Mouse (Mus musculus) intestine, embryonic 15.5 days (tissue): ENCODE data around the gene Rdx. TPM values are rescaled to one million over a fixed set of nuclear protein-coding genes. Genes with fewer than 3 reads are reported as not detected.
"Not testable (repeated sequence)": the region's sequence is repeated elsewhere in the genome, so short reads cannot be mapped to it uniquely, and the experiment has no call there.

ENCODE experiments used
- ATAC-seq: fragments of 200-750 bp; cut with Nextera tagmentation; 2 replicates; pipeline ENCODE4 v1.8.0; 2017; ENCODE audit warnings: moderate TSS enrichment, moderate library complexity
- H3K27ac ChIP-seq: fragments of 300-500 bp; sonication (generic); 2 replicates; pipeline ENCODE4 v1.5.1; 2015; ENCODE audit warnings: mild to moderate bottlenecking, inconsistent platforms
- H3K27me3 ChIP-seq: fragments of 300-500 bp; sonication (generic); replicated peaks from 2 replicates; pipeline ENCODE4 v1.6.1; 2015; ENCODE audit warnings: inconsistent platforms
- H3K36me3 ChIP-seq: fragments of 300-500 bp; sonication (generic); 2 replicates; pipeline ENCODE4 v1.6.1; 2015; ENCODE audit warnings: inconsistent platforms
- H3K4me1 ChIP-seq: fragments of 300-500 bp; sonication (generic); replicated peaks from 2 replicates; pipeline ENCODE4 v1.6.1; 2015; ENCODE audit warnings: inconsistent platforms
- H3K4me2 ChIP-seq: fragments of 300-500 bp; sonication (generic); replicated peaks from 2 replicates; pipeline ENCODE4 v1.6.1; 2015; ENCODE audit warnings: mild to moderate bottlenecking, inconsistent platforms
- H3K4me3 ChIP-seq: fragments of 300-500 bp; sonication (generic); replicated peaks from 2 replicates; pipeline ENCODE4 v1.5.1; 2015; ENCODE audit warnings: inconsistent platforms
- H3K9ac ChIP-seq: fragments of 300-500 bp; sonication (generic); 2 replicates; pipeline ENCODE4 v1.6.1; 2015; ENCODE audit warnings: inconsistent platforms
- H3K9me3 ChIP-seq: fragments of 300-500 bp; sonication (generic); 2 replicates; pipeline ENCODE4 v1.6.1; 2016; ENCODE audit warnings: inconsistent platforms
- WGBS: fragments of 180-500 bp; shearing (Covaris S2); methylation state at CpG from one replicate; pipeline ENCODE4 v1.1.7; 2015; 5-methylcytosine and 5-hydroxymethylcytosine counted together
- polyA plus RNA-seq: library from polyadenylated mRNA; unstranded; fragments of >200 nt; fragmentation: Nextera tagmentation; extraction: Ambion mirVana; gene quantifications from 2 replicates; pipeline ENCODE4 v1.2.1, GENCODE M21; 2015

Gene Rdx
- polyA plus RNA-seq, 1 experiment from 2014 or later = 75.2 TPM

DNA sequence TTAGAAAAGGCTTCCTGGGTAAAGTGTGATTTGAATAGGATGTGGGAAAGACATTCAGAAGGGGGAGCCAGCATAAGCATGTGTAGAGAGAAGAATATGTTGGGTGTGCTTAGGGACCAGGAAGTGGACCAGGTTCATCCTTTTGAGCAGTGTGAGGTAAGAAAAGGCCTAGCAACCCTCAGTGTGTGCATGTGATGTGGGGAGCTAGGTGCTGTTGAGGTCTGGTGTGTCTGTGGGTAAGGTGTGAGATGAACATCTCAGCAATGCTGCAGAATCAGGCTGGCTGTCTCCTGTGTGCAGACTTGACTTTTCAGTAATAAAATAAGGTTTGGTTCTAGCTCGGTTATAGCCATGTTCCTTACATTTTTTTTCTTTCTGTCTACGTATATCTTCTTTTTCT lies 23.1 kb downstream of the Rdx start:
- H3K4me2 ChIP-seq = no peak overlapping the region
- no peak overlapping the region for H3K9ac ChIP-seq
- ATAC-seq = no peak
- H3K4me1 ChIP-seq = no peaks in the 10 kb centered on the region
- H3K4me3 ChIP-seq = no peak overlapping the region
- H3K9me3 ChIP-seq = no peaks in the 10 kb centered on the region
- peaks cover 7% of the 10 kb centered on the region; the same call in 1 of the 2 replicates for H3K36me3 ChIP-seq
- H3K27me3 ChIP-seq = no peaks in the 10 kb centered on the region
- H3K27ac ChIP-seq = no peak overlapping the region
- WGBS = 86% methylated on average over 2 of the region's 2 CpGs

DNA sequence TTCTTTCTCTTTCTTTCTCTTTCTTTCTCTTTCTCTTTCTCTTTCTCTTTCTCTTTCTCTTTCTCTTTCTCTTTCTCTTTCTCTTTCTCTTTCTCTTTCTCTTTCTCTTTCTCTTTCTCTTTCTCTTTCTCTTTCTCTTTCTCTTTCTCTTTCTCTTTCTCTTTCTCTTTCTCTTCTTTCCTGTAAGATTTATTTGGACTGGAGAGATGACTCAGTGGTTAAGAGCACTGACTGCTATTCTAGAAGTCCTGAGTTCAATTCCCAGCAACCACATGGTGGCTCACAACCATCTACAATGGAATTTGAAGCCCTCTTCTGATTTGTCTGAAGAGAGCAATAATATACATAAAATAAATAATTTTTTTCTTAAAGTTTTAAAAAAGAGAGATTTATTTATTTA lies 24.4 kb downstream of the Rdx start:
- not testable (repeated sequence) for H3K4me3 ChIP-seq

DNA sequence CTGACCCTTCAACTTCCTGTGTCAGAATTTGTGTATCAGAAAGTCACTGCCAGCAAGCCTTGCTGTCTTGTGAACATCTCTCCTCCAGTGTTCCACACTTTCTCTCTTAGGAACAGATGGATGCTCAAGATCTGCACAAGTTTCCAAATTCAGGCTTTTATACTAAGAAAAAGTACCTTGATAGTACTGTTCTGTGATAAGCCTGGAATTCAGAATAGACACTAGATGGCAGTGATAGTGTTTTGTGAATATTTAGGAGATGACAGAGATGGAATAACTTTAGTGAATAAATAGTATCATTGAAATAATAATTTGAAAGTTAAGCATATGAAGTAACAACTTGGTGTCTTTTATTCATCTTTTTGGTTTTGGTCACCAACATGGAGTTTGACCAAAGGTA lies 25.2 kb downstream of the Rdx start:
- H3K36me3 ChIP-seq = peaks cover 7% of the 10 kb centered on the region; the same call in 1 of the 2 replicates
- no peak for ATAC-seq

More for the DNA sequence above, 24.4 kb downstream of the Rdx start:
- not testable (repeated sequence) for H3K36me3 ChIP-seq, ATAC-seq, H3K9me3 ChIP-seq, H3K27me3 ChIP-seq, H3K9ac ChIP-seq, H3K4me2 ChIP-seq, H3K4me1 ChIP-seq, H3K27ac ChIP-seq

DNA sequence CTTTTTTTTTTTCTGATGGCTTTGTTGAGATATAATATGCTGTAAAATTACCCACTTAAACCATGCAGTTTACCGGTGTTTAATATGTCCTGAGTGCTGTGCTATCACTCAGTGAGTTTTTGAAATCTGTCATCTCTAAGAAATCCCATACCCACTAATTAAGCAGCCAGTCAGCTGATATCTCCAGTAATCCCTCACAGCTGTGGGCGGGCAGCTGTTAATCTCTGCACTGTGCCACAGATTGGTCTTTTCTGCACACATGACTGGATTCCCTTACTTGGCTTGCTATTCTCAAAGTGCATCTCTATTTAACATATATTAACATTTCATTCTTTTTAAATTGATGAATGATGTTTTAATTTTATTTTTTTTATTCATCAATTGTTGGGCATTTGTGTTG lies 29.1 kb downstream of the Rdx start:
- Histone ChIP-seq H3K27me3 (no peaks in the 10 kb centered on the region), H3K9ac (no peak overlapping the region), H3K36me3 (0 out of 2 replicates have a peak, but pooled peaks cover 3% of the 10 kb centered on the region), H3K4me3 (no peak overlapping the region), H3K4me2 (no peak overlapping the region), H3K4me1 (no peaks in the 10 kb centered on the region), H3K9me3 (no peaks in the 10 kb centered on the region), H3K27ac (no peak overlapping the region)
- no peak for ATAC-seq
- 95% methylated on average over 2 of the region's 2 CpGs for WGBS

More for the DNA sequence above, 25.2 kb downstream of the Rdx start:
- Histone ChIP-seq H3K9me3 (no peaks in the 10 kb centered on the region), H3K4me2 (no peak overlapping the region), H3K9ac (no peak overlapping the region), H3K4me3 (no peak overlapping the region), H3K27me3 (no peaks in the 10 kb centered on the region), H3K27ac (no peak overlapping the region), H3K4me1 (no peaks in the 10 kb centered on the region)

DNA sequence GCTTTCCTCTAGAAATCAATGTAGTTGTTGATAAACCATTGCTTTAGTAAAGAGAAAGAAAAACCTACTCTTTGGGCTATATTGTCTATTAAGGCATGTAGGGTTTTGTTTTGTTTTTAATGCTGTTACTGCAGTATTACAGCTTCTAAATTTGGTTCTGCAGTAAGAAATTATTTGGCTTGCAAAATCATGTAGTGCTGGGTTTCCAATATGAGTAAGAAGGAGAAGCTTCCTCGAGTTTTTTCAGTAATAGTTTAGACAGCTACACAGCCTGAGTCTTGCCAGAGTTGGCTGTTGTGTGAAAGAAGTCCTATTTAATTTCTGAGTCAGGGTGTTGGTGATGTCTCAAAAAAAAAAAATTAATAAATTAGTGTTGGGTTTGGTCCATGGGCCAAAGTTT lies 30.7 kb downstream of the Rdx start:
- H3K36me3 ChIP-seq = 0 out of 2 replicates have a peak, but pooled peaks cover 3% of the 10 kb centered on the region
- no peaks in the 10 kb centered on the region for H3K27me3 ChIP-seq
- H3K27ac ChIP-seq = no peak overlapping the region
- no peak for ATAC-seq
- no peaks in the 10 kb centered on the region for H3K9me3 ChIP-seq
- H3K9ac ChIP-seq = no peak overlapping the region
- no peaks in the 10 kb centered on the region for H3K4me1 ChIP-seq
- WGBS = 88% methylated on average over 1 of the region's 1 CpGs
- H3K4me2 ChIP-seq = no peak overlapping the region
- H3K4me3 ChIP-seq = no peak overlapping the region

DNA sequence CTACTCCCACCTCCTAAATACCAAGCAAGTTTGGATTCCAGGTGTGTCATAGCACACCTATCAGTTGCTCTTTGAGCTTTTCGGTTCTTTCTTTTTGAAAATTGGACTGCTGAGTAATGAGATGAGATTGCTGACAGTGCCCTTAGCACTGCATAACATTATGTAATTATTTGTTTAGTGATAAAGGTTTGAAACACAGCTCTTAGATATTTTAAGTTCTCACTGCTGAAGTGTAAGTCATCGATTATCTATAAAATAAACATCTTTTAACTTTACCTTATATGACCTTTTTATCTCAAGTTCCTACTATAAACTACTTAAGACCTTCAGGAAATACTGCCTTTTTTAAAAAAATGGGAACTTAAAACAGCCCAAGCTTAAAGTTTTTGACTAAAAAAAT lies 35.0 kb downstream of the Rdx start:
- H3K36me3 ChIP-seq = peaks cover 2% of the 10 kb centered on the region; the same call in 1 of the 2 replicates
- ATAC-seq = no peak
- no peak overlapping the region for H3K4me2 ChIP-seq

DNA sequence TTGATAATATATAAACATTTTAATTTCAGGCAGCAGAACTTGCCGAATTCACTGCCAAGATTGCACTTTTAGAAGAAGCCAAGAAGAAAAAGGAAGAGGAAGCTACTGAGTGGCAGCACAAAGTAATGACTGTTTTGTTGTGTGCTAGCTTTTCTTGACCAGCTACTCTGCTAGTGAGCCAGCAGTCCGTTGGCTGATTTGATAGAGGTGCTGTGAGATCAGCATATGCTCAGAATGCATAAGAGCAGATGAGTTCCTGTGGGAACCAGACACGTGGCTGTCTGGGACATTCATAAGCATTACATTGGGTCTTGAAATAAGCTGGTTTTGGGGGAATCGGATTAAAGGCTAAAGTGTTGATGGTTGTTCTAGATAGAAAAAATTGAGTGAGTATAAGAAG lies 35.4 kb downstream of the Rdx start:
- no peak for ATAC-seq
- Histone ChIP-seq H3K36me3 (peaks cover 2% of the 10 kb centered on the region; the same call in 1 of the 2 replicates), H3K4me1 (no peaks in the 10 kb centered on the region), H3K4me2 (no peak overlapping the region), H3K27me3 (no peaks in the 10 kb centered on the region), H3K27ac (no peak overlapping the region), H3K4me3 (no peak overlapping the region), H3K9ac (no peak overlapping the region), H3K9me3 (no peaks in the 10 kb centered on the region)
- 67% methylated on average over 4 of the region's 4 CpGs for WGBS

More for the DNA sequence above, 35.0 kb downstream of the Rdx start:
- no peaks in the 10 kb centered on the region for H3K27me3 ChIP-seq
- H3K4me3 ChIP-seq = no peak overlapping the region
- 46% methylated on average over 2 of the region's 2 CpGs for WGBS
- no peak overlapping the region for H3K9ac ChIP-seq
- no peak overlapping the region for H3K27ac ChIP-seq
- H3K9me3 ChIP-seq = no peaks in the 10 kb centered on the region
- no peaks in the 10 kb centered on the region for H3K4me1 ChIP-seq

DNA sequence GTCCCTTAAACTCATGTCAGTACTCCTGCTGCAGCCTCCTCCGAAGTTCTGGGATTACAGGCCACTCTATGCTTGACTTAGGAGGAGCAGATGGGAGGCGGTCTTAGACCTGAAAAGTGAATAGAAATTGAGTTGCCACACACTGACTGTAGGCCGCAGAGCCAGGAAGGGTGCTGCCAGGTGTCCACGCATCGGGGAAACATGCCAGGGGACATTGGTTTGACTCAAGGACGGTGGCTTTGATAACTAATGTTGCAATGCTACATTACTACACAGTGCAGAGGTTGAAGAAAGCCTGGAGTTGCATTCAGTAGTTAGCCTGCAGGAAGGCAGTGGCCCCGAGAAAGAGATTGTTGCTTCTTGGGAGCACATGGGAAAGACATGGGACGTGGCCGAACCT lies 44.8 kb downstream of the Rdx start:
- no peak overlapping the region for H3K27ac ChIP-seq
- 91% methylated on average over 9 of the region's 9 CpGs for WGBS
- no peak for ATAC-seq

DNA sequence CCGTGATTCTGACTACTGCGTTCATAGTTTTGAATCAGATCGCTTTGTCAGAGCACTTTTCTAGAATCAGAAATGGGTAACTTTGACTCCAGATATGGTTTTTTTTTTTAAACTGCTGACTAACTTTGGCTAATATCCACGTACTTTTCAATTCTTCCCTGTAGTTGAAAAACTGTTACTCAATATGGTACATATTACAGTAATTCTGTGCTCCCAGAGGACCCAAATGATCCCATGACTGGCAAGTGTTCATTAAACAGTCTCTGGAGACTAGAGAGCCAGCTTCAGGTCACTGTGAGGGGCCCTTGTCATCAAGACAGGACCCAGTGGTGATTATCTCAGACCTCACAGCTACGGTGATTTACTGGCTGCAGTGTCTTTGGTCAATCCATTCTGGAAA lies 45.3 kb downstream of the Rdx start:
- Histone ChIP-seq H3K4me3 (no peak overlapping the region), H3K4me2 (no peak overlapping the region), H3K27ac (no peak overlapping the region), H3K27me3 (peaks cover under 1% of the 10 kb centered on the region; the same call in 1 of the 2 replicates), H3K4me1 (0 out of 2 replicates have a peak, but pooled peaks cover 3% of the 10 kb centered on the region), H3K9ac (no peak overlapping the region), H3K36me3 (no peaks in the 10 kb centered on the region), H3K9me3 (no peaks in the 10 kb centered on the region)
- 86% methylated on average over 5 of the region's 5 CpGs for WGBS
- ATAC-seq = no peak

More for the DNA sequence above, 44.8 kb downstream of the Rdx start:
- H3K4me3 ChIP-seq = no peak overlapping the region
- 0 out of 2 replicates have a peak, but pooled peaks cover 3% of the 10 kb centered on the region for H3K4me1 ChIP-seq
- H3K36me3 ChIP-seq = no peaks in the 10 kb centered on the region
- no peaks in the 10 kb centered on the region for H3K9me3 ChIP-seq
- H3K27me3 ChIP-seq = no peaks in the 10 kb centered on the region; the same call in 1 of the 2 replicates
- no peak overlapping the region for H3K4me2 ChIP-seq
- H3K9ac ChIP-seq = no peak overlapping the region

DNA sequence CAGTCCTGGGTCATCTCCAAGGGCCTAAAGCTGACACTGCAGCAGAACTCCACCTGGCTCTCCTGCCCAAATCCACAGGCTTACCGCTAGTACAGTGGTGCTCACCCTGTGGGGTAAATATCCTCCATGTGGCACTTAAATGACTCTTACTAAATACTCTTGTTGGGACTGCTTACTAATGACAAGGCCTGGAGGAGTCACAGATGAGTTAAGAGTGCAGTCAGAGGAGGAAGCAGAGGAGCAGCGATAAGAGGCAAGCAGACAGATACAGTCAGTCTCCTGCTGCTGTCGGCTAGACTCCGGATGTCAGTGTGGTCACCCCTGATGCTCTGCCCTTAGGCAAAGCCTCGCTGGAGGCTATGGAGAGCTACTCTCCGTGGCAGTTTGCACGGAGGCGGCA lies 46.1 kb downstream of the Rdx start:
- H3K27me3 ChIP-seq = peaks cover 3% of the 10 kb centered on the region; the same call in 1 of the 2 replicates
- H3K4me1 ChIP-seq = 0 out of 2 replicates have a peak, but pooled peaks cover 3% of the 10 kb centered on the region
- H3K9ac ChIP-seq = no peak overlapping the region
- H3K27ac ChIP-seq = no peak overlapping the region
- H3K9me3 ChIP-seq = no peaks in the 10 kb centered on the region
- 68% methylated on average over 8 of the region's 8 CpGs for WGBS
- no peak overlapping the region for H3K4me2 ChIP-seq
- H3K4me3 ChIP-seq = no peak overlapping the region
- no peaks in the 10 kb centered on the region for H3K36me3 ChIP-seq
- no peak for ATAC-seq

DNA sequence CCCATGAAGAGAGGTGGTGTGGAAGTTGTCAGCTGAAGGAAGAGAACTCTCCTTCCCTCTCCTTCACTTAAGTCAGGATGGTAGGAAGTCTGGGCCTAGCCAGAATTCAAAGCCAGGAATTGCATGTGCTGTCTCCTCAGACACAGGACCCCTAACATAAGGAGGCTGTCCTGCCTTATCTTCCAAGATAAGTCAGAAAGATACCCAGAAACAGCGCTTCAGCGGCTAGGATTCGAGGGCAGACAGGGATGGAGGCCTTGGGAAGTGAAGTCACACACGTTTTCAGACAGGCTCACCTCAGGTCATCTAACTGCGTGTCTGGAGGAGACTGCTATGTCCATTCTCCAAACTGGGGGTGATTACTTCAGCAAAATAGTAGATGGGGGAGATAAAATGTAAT lies 47.0 kb downstream of the Rdx start:
- Histone ChIP-seq H3K4me3 (no peak overlapping the region), H3K36me3 (no peaks in the 10 kb centered on the region), H3K27me3 (peaks cover 6% of the 10 kb centered on the region; the same call in 1 of the 2 replicates), H3K4me1 (0 out of 2 replicates have a peak, but pooled peaks cover 3% of the 10 kb centered on the region), H3K4me2 (no peak overlapping the region), H3K9ac (no peak overlapping the region), H3K27ac (no peak overlapping the region), H3K9me3 (no peaks in the 10 kb centered on the region)
- ATAC-seq = no peak
- WGBS = 75% methylated on average over 5 of the region's 5 CpGs

DNA sequence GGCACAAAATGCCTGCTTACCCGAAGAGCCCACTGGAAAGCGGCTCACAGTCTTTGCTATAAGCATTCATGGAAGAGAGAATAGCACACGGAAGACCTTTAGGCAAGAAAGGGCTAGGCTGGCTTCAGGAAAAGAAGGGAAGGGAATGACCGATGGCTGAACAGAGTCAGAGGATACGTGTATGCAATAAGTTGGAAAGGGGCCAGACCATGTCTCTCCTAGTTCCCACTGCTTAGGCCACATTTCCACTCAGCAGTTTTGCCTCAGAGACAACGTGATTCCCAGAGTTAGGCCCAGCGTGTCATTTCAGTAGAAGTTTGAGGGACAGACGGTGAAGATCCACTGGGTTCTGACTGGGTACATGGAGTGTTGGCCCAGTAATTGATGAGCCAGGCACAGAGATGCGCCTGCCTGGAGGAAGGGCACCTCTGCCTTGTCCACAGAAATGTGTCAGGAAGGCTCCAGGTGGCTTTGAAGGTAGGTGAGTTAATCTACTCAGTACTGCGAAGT lies 47.6 kb downstream of the Rdx start:
- 79% methylated on average over 10 of the region's 10 CpGs for WGBS
- no peak for ATAC-seq
- Histone ChIP-seq H3K4me2 (no peak overlapping the region), H3K36me3 (no peaks in the 10 kb centered on the region), H3K4me3 (no peak overlapping the region), H3K27me3 (peaks cover 6% of the 10 kb centered on the region; the same call in 1 of the 2 replicates), H3K9ac (no peak overlapping the region), H3K27ac (no peak overlapping the region), H3K4me1 (0 out of 2 replicates have a peak, but pooled peaks cover 3% of the 10 kb centered on the region), H3K9me3 (no peaks in the 10 kb centered on the region)

DNA sequence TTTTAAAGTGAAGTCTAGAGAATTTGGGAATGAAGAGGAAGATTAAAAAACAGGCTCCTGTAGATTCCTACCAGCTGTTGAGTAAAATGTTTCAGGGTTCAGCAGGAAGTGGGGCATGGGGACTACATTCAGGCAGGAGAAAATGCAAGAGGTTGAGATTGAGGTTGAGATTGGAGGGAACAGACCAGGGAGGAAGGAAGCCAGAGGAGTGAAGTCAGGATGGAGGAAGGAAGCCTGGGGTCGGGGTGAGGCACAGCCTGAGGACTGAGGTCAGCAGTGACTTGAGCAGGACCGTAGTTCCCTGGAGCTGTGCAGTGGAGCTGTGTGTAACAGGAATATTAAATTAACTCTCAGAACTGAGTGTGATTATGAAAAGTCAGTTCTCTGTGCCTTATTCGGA lies 48.7 kb downstream of the Rdx start:
- H3K27ac ChIP-seq = no peak overlapping the region
- no peak for ATAC-seq
- H3K9ac ChIP-seq = no peak overlapping the region
- peaks cover 10% of the 10 kb centered on the region; the same call in 1 of the 2 replicates for H3K27me3 ChIP-seq
- H3K4me2 ChIP-seq = no peak overlapping the region
- 0 out of 2 replicates have a peak, but pooled peaks cover 3% of the 10 kb centered on the region for H3K4me1 ChIP-seq
- H3K36me3 ChIP-seq = no peaks in the 10 kb centered on the region
- H3K9me3 ChIP-seq = no peaks in the 10 kb centered on the region
- WGBS = 65% methylated on average over 3 of the region's 3 CpGs
- no peak overlapping the region for H3K4me3 ChIP-seq
